In genomic region chr9:64600731-64601130, GRCm38 (mm10) we compare ENCODE assay signal across 25 mouse cellular contexts.
DNase-seq lines count a peak whose midpoint lies in the region; ATAC-seq and TF ChIP-seq lines count a peak whose summit lies in the region.
"Had no signal": no experiment of that assay in that cellular context is flagged by ENCODE, and none has a peak within 500 bp of the region (broad histone marks: within the 10 kb centered on the region; RNA-seq: fewer than 3 reads in every experiment).

No protein-coding gene starts in this region.

- H3K27me3 ChIP-seq in kidney, embryonic 15.5 days = 0 out of 2 replicates have a peak, but pooled peaks cover 6% of the 10 kb centered on the region
- H3K27me3 ChIP-seq in kidney, embryonic 16.5 days (ENCODE audit: insufficient read depth, low read length) = no peaks in the 10 kb centered on the region
- H3K27me3 ChIP-seq in liver, postnatal 0 days (ENCODE audit: insufficient read depth, low read length) = no peaks in the 10 kb centered on the region
- H3K27me3 ChIP-seq in liver, embryonic 11.5 days (replicated peaks; ENCODE audit: control insufficient read depth, insufficient read depth, low read length) = no peaks in the 10 kb centered on the region
- H3K27me3 ChIP-seq: embryonic facial prominence, embryonic 12.5 days had no signal

- peak; percentile 41 for DNase-seq in adrenal gland, postnatal 14 days
- no peak for DNase-seq in adrenal gland, postnatal 4 days (ENCODE audit: low spot score in 2 of 2)
- no peak for DNase-seq in liver, postnatal 0 days
- no peak for DNase-seq in liver, embryonic 11.5 days (ENCODE audit: low spot score)
- DNase-seq in 416B (ENCODE audit: low read depth) = peak; percentile 69
- no peak for DNase-seq in frontal cortex, adult 2 months (ENCODE audit: extremely low spot score in 1 of 2, low spot score in 1 of 2)
- DNase-seq: B cell, adult 2 months; cerebellum, adult 2 months; cerebellum, postnatal 25 days; forebrain, postnatal 0 days; left cerebral cortex, postnatal 4 days; retina, postnatal 1 day; right cerebral cortex, postnatal 25 days; spleen, adult 18-20 months had no signal

- H3K36me3 ChIP-seq in kidney, embryonic 15.5 days = no peaks in the 10 kb centered on the region
- no peaks in the 10 kb centered on the region for H3K36me3 ChIP-seq in kidney, embryonic 16.5 days (ENCODE audit: insufficient read depth, low read length)
- H3K36me3 ChIP-seq in liver, postnatal 0 days (replicated peaks; ENCODE audit: insufficient read depth, low read length) = no peaks in the 10 kb centered on the region
- no peaks in the 10 kb centered on the region for H3K36me3 ChIP-seq in liver, embryonic 11.5 days (ENCODE audit: control insufficient read depth, insufficient read depth, low read length)
- H3K36me3 ChIP-seq: embryonic facial prominence, embryonic 12.5 days; G1E; limb, embryonic 15.5 days; midbrain, embryonic 10.5 days; neural tube, embryonic 13.5 days had no signal

- H3K9ac ChIP-seq in kidney, embryonic 15.5 days = no peak overlapping the region
- no peak overlapping the region for H3K9ac ChIP-seq in kidney, embryonic 16.5 days (replicated peaks; ENCODE audit: low read length)
- H3K9ac ChIP-seq in liver, postnatal 0 days (replicated peaks) = no peak overlapping the region
- H3K9ac ChIP-seq in liver, embryonic 11.5 days (ENCODE audit: low read depth, low read length) = no peak overlapping the region
- H3K9ac ChIP-seq: embryonic facial prominence, embryonic 12.5 days; forebrain, postnatal 0 days; limb, embryonic 15.5 days; neural tube, embryonic 13.5 days had no signal

- peaks cover 26% of the 10 kb centered on the region for H3K4me1 ChIP-seq in kidney, embryonic 15.5 days
- peaks cover 12% of the 10 kb centered on the region for H3K4me1 ChIP-seq in kidney, embryonic 16.5 days (ENCODE audit: insufficient read depth, low read length)
- H3K4me1 ChIP-seq in liver, postnatal 0 days (ENCODE audit: insufficient read depth) = no peaks in the 10 kb centered on the region
- H3K4me1 ChIP-seq in liver, embryonic 11.5 days (replicated peaks; ENCODE audit: control insufficient read depth, insufficient read depth, low read length) = no peaks in the 10 kb centered on the region

- H3K9me3 ChIP-seq in kidney, embryonic 15.5 days (replicated peaks) = no peaks in the 10 kb centered on the region
- H3K9me3 ChIP-seq in kidney, embryonic 16.5 days (ENCODE audit: low read length) = no peaks in the 10 kb centered on the region
- H3K9me3 ChIP-seq in liver, postnatal 0 days (ENCODE audit: low read length) = no peaks in the 10 kb centered on the region
- no peaks in the 10 kb centered on the region for H3K9me3 ChIP-seq in liver, embryonic 11.5 days (ENCODE audit: control insufficient read depth, low read length)
- H3K9me3 ChIP-seq: embryonic facial prominence, embryonic 12.5 days; G1E; limb, embryonic 15.5 days; midbrain, embryonic 10.5 days; neural tube, embryonic 13.5 days had no signal

- 44% methylated on average over 2 of the region's 2 CpGs for WGBS in kidney, embryonic 15.5 days
- WGBS in kidney, embryonic 16.5 days = 59% methylated on average over 2 of the region's 2 CpGs
- 45% methylated on average over 2 of the region's 2 CpGs for WGBS in liver, postnatal 0 days (ENCODE audit: insufficient replicate concordance)
- 21% methylated on average over 2 of the region's 2 CpGs for WGBS in liver, embryonic 11.5 days

- ATAC-seq in kidney, embryonic 15.5 days (replicated peaks; ENCODE audit: low FRiP score) = no peak
- ATAC-seq in kidney, embryonic 16.5 days (ENCODE audit: low FRiP score, low TSS enrichment) = no peak
- ATAC-seq in liver, postnatal 0 days = no peak
- no peak for ATAC-seq in liver, embryonic 11.5 days (replicated peaks; ENCODE audit: low FRiP score)
- ATAC-seq: forebrain, postnatal 0 days; intestine, postnatal 0 days; midbrain, embryonic 16.5 days; Patski had no signal

- no peak overlapping the region for H3K4me3 ChIP-seq in kidney, embryonic 15.5 days (replicated peaks)
- H3K4me3 ChIP-seq in kidney, embryonic 16.5 days (ENCODE audit: low read length) = no peak overlapping the region
- H3K4me3 ChIP-seq in liver, postnatal 0 days (ENCODE audit: low read depth, low read length) = no peak overlapping the region
- no peak overlapping the region for H3K4me3 ChIP-seq in liver, embryonic 11.5 days (ENCODE audit: low read depth, low read length)
- H3K4me3 ChIP-seq: embryonic facial prominence, embryonic 12.5 days; limb, embryonic 15.5 days; midbrain, embryonic 10.5 days; myocyte; neural tube, embryonic 13.5 days had no signal

- no peak for TF ChIP-seq CTCF in liver, postnatal 0 days (IDR thresholded peaks at IDR 0.05; ENCODE audit: low read depth)

- no peak overlapping the region for H3K4me2 ChIP-seq in kidney, embryonic 15.5 days
- H3K4me2 ChIP-seq in kidney, embryonic 16.5 days (replicated peaks; ENCODE audit: low read depth, low read length) = no peak overlapping the region
- H3K4me2 ChIP-seq in liver, postnatal 0 days (ENCODE audit: low read depth, low read length) = no peak overlapping the region
- H3K4me2 ChIP-seq in liver, embryonic 11.5 days = no peak overlapping the region
- H3K4me2 ChIP-seq: embryonic facial prominence, embryonic 12.5 days; limb, embryonic 15.5 days; neural tube, embryonic 13.5 days had no signal

- TF ChIP-seq EP300 in liver, postnatal 0 days (IDR thresholded peaks at IDR 0.05; ENCODE audit: low read depth) = no peak

- H3K27ac ChIP-seq in kidney, embryonic 15.5 days = peak overlapping the region; percentile 7; the same call in 1 of the 2 replicates
- H3K27ac ChIP-seq in kidney, embryonic 16.5 days (ENCODE audit: low read length) = no peak overlapping the region
- H3K27ac ChIP-seq in liver, postnatal 0 days (ENCODE audit: low read depth) = peak overlapping the region; percentile 3; the same call in 1 of the 2 replicates
- H3K27ac ChIP-seq in liver, embryonic 11.5 days (ENCODE audit: low read depth, low read length) = no peak overlapping the region
- H3K27ac ChIP-seq: embryonic facial prominence, embryonic 12.5 days; limb, embryonic 15.5 days; neural tube, embryonic 13.5 days had no signal

Comparison
In these comparisons a context has a peak if more than half of its experiments do, and no peak if none do; other contexts are left out.
1. DNase-seq: peak in adrenal gland, postnatal 14 days (single experiment) and 416B (single experiment); none in adrenal gland, postnatal 4 days (0 of 2), liver, postnatal 0 days (single experiment), liver, embryonic 11.5 days (single experiment) and frontal cortex, adult 2 months (0 of 2).
2. H3K27ac ChIP-seq: peak in kidney, embryonic 15.5 days (single experiment) and liver, postnatal 0 days (single experiment); none in kidney, embryonic 16.5 days (single experiment) and liver, embryonic 11.5 days (single experiment).